Mouse (Mus musculus): ENCODE results near the gene Slc8b1.

DNA sequence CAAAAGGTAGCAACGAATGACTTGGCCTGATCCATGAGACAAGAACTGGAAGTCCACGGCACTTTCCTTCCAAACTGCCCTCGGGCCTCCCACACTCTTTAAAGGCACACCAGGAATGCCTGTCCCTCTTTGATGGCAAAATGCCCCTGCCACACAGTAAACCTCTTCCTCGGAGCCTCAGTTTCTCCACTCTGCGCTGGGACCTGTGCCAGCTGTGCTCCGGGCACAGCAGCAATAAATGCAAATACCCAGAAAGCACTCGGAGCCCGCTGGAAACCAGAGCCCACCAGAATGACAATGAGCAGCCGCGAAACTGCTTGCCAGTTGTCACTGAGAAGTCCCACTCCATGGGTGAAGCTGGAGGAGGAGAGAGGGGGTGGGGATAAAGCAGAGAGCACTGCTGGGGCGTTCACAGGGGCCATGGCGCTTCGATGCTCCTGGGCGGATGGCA lies 56.8 kb downstream of the Slc8b1 start:
- TF ChIP-seq EP300 (IDR thresholded peaks at IDR 0.05; ENCODE audit: insufficient read depth, low read depth, low read length) (no peak), POLR2A (IDR thresholded peaks at IDR 0.05; ENCODE audit: insufficient read depth, low read depth, low read length) (no peak)
